Mouse (Mus musculus) liver, postnatal 0 days (tissue): ENCODE data around the gene Vps53.

Experiments used
- CTCF ChIP-seq: sonication (generic); IDR thresholded peaks from 2 replicates; pipeline ENCODE4 v1.5.1; 2016; ENCODE audit warnings: antibody characterized with exemption, low read depth
- EP300 ChIP-seq: IDR thresholded peaks from 2 replicates; pipeline ENCODE4 v1.6.1; 2016; ENCODE audit warnings: antibody characterized with exemption, low read depth, mild to moderate bottlenecking

DNA sequence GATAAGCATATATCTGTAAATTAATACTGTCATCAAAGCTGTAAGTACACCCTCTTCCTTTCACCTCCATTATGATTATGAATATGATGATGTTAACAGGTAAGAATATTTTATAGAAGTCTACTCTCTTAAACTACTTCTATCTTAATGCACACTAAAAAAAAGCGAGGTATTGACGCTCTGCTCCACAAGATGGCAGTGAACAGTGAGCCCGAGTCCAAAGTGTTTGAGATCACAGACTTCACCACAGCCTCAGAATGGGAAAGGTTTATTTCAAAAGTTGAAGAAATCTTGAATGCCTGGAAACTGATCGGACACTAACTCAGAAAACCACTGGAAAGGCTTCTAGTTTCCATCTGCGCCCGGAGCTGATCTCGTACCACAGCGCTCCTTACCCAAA, 85.8 kb downstream of the Vps53 start:
- TF ChIP-seq CTCF (no peak; the same call in 1 of the 2 replicates), EP300 (no peak)
